Mouse (Mus musculus): ENCODE data around the gene Gm5767. TPM values are rescaled to one million over a fixed set of nuclear protein-coding genes. Genes with fewer than 3 reads are reported as not detected.
"Not testable (repeated sequence)": the region's sequence is repeated elsewhere in the genome, so short reads cannot be mapped to it uniquely, and the experiment has no call there.

Gm5767 gene
- polyA plus RNA-seq, 1 experiment = not detected

DNA sequence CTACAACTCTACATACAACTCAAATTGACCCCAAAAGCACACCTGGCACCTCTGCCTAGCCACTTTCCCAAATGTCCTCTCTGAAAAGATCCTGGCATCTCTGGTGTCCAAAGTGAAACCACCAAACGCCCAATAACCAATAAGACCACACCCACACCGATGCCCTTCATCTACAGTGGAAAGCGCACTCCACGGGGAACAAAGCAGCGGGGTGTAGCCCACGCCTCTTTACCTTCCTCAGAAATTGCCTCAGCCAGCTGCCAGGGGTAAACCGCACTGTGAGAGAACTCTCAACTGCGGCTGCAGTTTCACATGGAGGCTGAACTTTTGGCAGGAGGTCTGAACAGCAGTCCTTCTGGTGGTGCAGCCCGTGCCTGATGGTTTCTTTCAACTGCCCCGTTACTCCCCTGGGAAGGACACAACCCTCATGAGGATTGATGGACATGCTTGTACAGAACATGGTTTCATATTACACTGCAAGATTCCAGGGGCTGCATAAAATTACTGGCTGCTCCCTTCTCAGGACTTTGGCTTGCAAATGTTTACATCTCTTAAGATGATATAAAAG, 35.0 kb downstream of the Gm5767 start:
- Histone ChIP-seq H3K4me1 (ENCODE audit: control insufficient read depth, insufficient read depth, insufficient read length, low read length) (peaks cover 14% of the 10 kb centered on the region), H3K4me3 (ENCODE audit: insufficient read depth, low read depth, low read length) (no peak overlapping the region)

DNA sequence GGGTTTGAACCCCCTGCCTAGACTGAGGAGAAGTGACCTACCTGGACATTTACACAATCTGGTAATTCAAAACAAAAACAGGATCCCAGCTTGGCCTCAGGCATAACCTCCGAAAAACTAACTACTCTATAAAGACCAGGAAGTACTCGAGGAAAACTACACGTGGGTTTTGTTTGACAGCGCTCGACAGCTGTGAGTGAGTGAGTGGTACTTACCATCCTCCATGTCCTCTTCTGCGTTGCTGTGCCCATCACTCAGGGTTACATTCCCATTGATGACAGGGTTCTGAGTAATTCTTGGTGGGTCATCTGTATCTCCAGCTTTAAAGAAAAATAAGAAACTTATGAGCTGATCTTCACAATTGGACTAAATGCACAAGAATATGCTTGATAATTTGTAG, 35.7 kb downstream of the Gm5767 start:
- no peak overlapping the region for H3K4me3 ChIP-seq (ENCODE audit: insufficient read depth, low read depth, low read length)
- no peak overlapping the region for H3K27ac ChIP-seq (replicated peaks; ENCODE audit: low read depth, low read length)

More for the DNA sequence above, 35.0 kb downstream of the Gm5767 start:
- H3K27ac ChIP-seq (replicated peaks; ENCODE audit: low read depth, low read length) = no peak overlapping the region

GRCm38 (mm10) chr16:8717744-8718143, 37.2 kb downstream of the Gm5767 start:
- Histone ChIP-seq H3K4me1 (ENCODE audit: control insufficient read depth, insufficient read depth, insufficient read length, low read length) (peaks cover 14% of the 10 kb centered on the region), H3K4me3 (ENCODE audit: insufficient read depth, low read depth, low read length) (no peak overlapping the region), H3K27ac (replicated peaks; ENCODE audit: low read depth, low read length) (no peak overlapping the region)

More for the DNA sequence above, 35.7 kb downstream of the Gm5767 start:
- peaks cover 14% of the 10 kb centered on the region for H3K4me1 ChIP-seq (ENCODE audit: control insufficient read depth, insufficient read depth, insufficient read length, low read length)

- H3K4me3 ChIP-seq (ENCODE audit: insufficient read depth, low read depth, low read length) = no peak overlapping the region
- no peak overlapping the region for H3K27ac ChIP-seq (replicated peaks; ENCODE audit: low read depth, low read length)
- H3K4me1 ChIP-seq (ENCODE audit: control insufficient read depth, insufficient read depth, insufficient read length, low read length) = peaks cover 16% of the 10 kb centered on the region
Measured at GRCm38 (mm10) chr16:8720447-8720846, 39.9 kb downstream of the Gm5767 start.

DNA sequence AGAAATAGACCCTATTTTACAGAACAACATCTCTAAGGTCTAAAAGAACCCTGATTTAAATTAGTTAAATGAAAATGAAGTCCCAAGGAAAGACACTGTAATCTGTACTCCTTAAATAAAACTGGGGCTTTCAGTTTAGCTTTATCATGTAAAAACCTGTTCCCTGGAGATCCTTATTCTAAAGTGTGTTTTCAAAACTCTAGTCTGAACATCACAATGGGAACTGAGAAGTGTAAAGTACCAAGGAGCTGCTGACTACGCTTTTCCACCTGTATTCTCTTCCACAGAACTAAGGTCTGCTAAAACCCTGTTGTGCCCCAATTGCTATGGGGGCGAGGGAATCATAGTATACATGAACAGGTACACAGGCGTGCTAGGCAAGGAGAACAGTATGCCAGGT, 43.5 kb downstream of the Gm5767 start:
- Histone ChIP-seq H3K4me1 (ENCODE audit: control insufficient read depth, insufficient read depth, insufficient read length, low read length) (peaks cover 19% of the 10 kb centered on the region), H3K4me3 (ENCODE audit: insufficient read depth, low read depth, low read length) (no peak overlapping the region), H3K27ac (replicated peaks; ENCODE audit: low read depth, low read length) (no peak overlapping the region)

GRCm38 (mm10) chr16:8725807-8726206, 45.2 kb downstream of the Gm5767 start:
- no peak overlapping the region for H3K27ac ChIP-seq (replicated peaks; ENCODE audit: low read depth, low read length)
- no peak overlapping the region for H3K4me3 ChIP-seq (ENCODE audit: insufficient read depth, low read depth, low read length)
- peaks cover 28% of the 10 kb centered on the region for H3K4me1 ChIP-seq (ENCODE audit: control insufficient read depth, insufficient read depth, insufficient read length, low read length)

DNA sequence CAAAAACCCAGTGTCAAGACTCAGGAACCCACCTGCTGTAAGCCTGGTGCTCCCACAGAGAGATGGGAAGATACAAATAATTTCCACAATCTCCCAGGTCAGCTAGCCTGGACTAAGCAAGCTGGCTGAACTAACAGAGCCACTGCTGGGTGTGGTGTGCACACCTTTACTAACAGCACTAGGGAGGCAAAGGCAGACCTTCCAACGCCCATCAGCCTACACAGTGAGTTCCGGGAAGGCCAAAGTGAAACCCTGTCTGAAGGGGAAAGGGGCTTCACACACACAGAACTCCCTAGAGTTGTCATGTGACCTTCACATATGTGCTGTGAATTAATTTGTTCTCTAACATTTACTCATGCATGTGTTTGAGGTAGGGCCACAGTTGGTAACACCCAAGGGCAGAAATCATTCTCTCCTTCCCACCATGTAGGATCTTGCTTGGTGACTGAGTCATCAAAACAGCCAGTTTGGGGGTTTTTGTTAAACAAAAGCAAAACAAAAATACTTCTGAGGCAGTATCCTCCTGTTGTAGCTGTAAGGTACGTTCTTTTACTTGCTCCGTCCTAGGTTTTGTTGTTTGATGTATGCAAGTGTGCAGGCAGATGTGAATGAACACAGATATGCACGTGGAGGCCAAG, 47.7 kb downstream of the Gm5767 start:
- H3K4me3 ChIP-seq (ENCODE audit: insufficient read depth, low read depth, low read length) = no peak overlapping the region
- H3K4me1 ChIP-seq (ENCODE audit: control insufficient read depth, insufficient read depth, insufficient read length, low read length) = peaks cover 35% of the 10 kb centered on the region
- no peak overlapping the region for H3K27ac ChIP-seq (replicated peaks; ENCODE audit: low read depth, low read length)

- H3K27ac ChIP-seq (replicated peaks; ENCODE audit: low read depth, low read length) = no peak overlapping the region
- no peak overlapping the region for H3K4me3 ChIP-seq (ENCODE audit: insufficient read depth, low read depth, low read length)
- H3K4me1 ChIP-seq (ENCODE audit: control insufficient read depth, insufficient read depth, insufficient read length, low read length) = peaks cover 47% of the 10 kb centered on the region
Measured at GRCm38 (mm10) chr16:8731630-8732029, 51.1 kb downstream of the Gm5767 start.

DNA sequence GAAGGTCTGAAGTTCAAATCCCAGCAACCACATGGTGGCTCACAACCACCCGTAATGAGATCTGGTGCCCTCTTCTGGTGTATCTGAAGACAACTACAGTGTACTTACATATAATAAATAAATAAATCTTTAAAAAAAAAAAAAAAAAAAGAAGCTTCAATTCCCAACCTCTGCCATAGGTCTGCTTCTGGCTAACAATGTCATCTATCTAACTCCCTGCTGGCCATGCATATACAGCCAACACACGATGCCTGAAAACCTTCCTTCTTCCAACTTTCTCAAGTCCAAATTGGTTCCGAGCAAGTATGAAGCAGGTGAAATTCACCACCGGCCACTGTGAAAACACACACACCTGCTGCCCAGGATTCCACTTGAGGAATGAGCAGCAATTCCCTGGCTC, 51.9 kb downstream of the Gm5767 start:
- not testable (repeated sequence) for H3K27ac ChIP-seq (replicated peaks; ENCODE audit: low read depth, low read length); H3K4me3 ChIP-seq (ENCODE audit: insufficient read depth, low read depth, low read length)
- peaks cover 52% of the 10 kb centered on the region for H3K4me1 ChIP-seq (ENCODE audit: control insufficient read depth, insufficient read depth, insufficient read length, low read length)

Other genes starting within 250 kb of the Gm5767 start
- 37.7 and 51.5 TPM in 2 replicates for gene Mettl22, start 210.0 kb upstream of the Gm5767 start, polyA plus RNA-seq (2012; ENCODE audit: insufficient read depth, insufficient read length, missing spikeins)
- 0.54 and 1.7 TPM in 2 replicates for gene Abat, start 167.3 kb upstream of the Gm5767 start, polyA plus RNA-seq (2012; ENCODE audit: insufficient read depth, insufficient read length, missing spikeins)
- 61.6 and 62.0 TPM in 2 replicates for gene Pmm2, start 43.1 kb upstream of the Gm5767 start, polyA plus RNA-seq (2012; ENCODE audit: insufficient read depth, insufficient read length, missing spikeins)
- 16.5 and 19.7 TPM in 2 replicates for gene Tmem186, start 43.1 kb upstream of the Gm5767 start, polyA plus RNA-seq (2012; ENCODE audit: insufficient read depth, insufficient read length, missing spikeins)
- 88.4 and 130 TPM in 2 replicates for gene Carhsp1, start 8.6 kb upstream of the Gm5767 start, polyA plus RNA-seq (2012; ENCODE audit: insufficient read depth, insufficient read length, missing spikeins)
- gene Usp7, start 111.5 kb downstream of the Gm5767 start, polyA plus RNA-seq (2012; ENCODE audit: insufficient read depth, insufficient read length, missing spikeins) = 27.2 and 38.0 TPM in 2 replicates
- gene 1810013L24Rik, start 149.3 kb downstream of the Gm5767 start, polyA plus RNA-seq (2012; ENCODE audit: insufficient read depth, insufficient read length, missing spikeins) = 38.2 and 39.8 TPM in 2 replicates

Measured in brown adipose tissue, adult 24 weeks (tissue).